Mouse (Mus musculus) cerebellum, adult (tissue): ENCODE results near the gene Atg3.

Experiments
- ATAC-seq: cut with Nextera tagmentation; 2 replicates; pipeline ENCODE4 v1.9.2; 2017; ENCODE audit warnings: mild to moderate bottlenecking, moderate library complexity, mixed read lengths; ENCODE audit not compliant: insufficient number of reproducible peaks, low FRiP score, low TSS enrichment

Gene Atg3

GRCm38 (mm10) chr16:45204438-45204837 lies 45.9 kb downstream of the Atg3 start:
- no peak for ATAC-seq

- no peak for ATAC-seq
Observed at GRCm38 (mm10) chr16:45204859-45205670, 46.5 kb downstream of the Atg3 start.

- no peak for ATAC-seq
Observed at GRCm38 (mm10) chr16:45222016-45222415, 63.4 kb downstream of the Atg3 start.

GRCm38 (mm10) chr16:45222771-45223170 lies 64.2 kb downstream of the Atg3 start:
- no peak for ATAC-seq

GRCm38 (mm10) chr16:45223648-45224388 lies 65.2 kb downstream of the Atg3 start, which contains the start of gene Btla:
Gene Btla (plus strand): TSS chr16:45224315.
- no peak for ATAC-seq

GRCm38 (mm10) chr16:45224431-45225008 lies 65.9 kb downstream of the Atg3 start:
- ATAC-seq = no peak

- no peak for ATAC-seq
Observed at GRCm38 (mm10) chr16:45227002-45227401, 68.4 kb downstream of the Atg3 start.

- no peak for ATAC-seq
Observed at GRCm38 (mm10) chr16:45231296-45231695, 72.7 kb downstream of the Atg3 start.

GRCm38 (mm10) chr16:45233007-45233406 lies 74.4 kb downstream of the Atg3 start:
- ATAC-seq = no peak
